Mouse (Mus musculus): ENCODE results near the gene Srsf2. TPM values are rescaled to one million over a fixed set of nuclear protein-coding genes. Genes with fewer than 3 reads are reported as not detected.
A peak's percentile ranks its signal among the peaks of the same experiment; 100 is the strongest.
"Not testable (repeated sequence)": the region's sequence is repeated elsewhere in the genome, so short reads cannot be mapped to it uniquely, and the experiment has no call there.

The Srsf2 gene
- polyA plus RNA-seq (2014; fragmentation: Nextera tagmentation; extraction: Ambion mirVana): 917 and 938 TPM in 2 replicates

DNA sequence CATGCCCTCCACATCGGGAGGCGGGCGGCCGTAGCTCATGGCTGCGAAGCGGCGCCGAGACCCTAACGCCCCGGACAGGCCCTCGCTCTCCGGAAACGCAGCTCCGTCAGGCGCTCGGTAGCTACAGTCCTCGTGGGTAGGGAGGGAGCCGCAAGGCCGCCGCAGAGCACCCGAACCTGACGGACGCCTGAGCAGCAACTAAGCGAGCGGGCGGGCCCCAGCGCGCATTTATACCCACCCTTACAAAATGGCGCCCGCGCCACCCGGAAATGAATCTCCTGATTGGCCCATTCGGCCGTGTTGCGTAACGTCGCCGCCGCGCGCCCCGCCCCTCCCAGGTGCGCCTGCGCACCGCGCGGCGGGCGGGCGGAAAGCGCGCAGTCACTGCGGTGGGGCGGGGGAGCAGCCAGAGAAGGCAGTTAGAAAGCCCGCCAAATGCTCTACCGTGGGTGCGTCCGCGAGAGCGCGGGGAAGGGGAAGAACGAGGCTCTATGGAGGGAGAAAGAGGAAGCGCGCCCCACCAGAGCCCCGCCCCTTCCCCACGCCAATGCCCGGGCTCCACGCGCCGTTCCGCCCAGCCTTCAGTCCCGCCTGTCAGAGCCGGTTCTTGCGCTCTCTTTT lies at the start of gene Srsf2:
Gene Srsf2 (minus strand): TSS at position 204 of the 621 bp plus-strand sequence.
- 0% methylated on average over 72 of the region's 74 CpGs for WGBS
- peak; percentile 88 for ATAC-seq (ENCODE audit: insufficient read depth, low FRiP score, low TSS enrichment)
- peak within 1 kb of the TSS; percentile 87 for H3K4me2 ChIP-seq (ENCODE audit: low read depth)
- H3K9me3 ChIP-seq (ENCODE audit: control insufficient read depth, low read length): no peaks in the 10 kb centered on the region
- peak within 1 kb of the TSS; percentile 73 for H3K4me3 ChIP-seq (ENCODE audit: low read depth, low read length)
- peak within 1 kb of the TSS; percentile 97 for H3K27ac ChIP-seq (ENCODE audit: low read depth, low read length)
- peaks cover 16% of the 10 kb centered on the region for H3K4me1 ChIP-seq (ENCODE audit: control insufficient read depth, insufficient read depth, low read length)
- H3K36me3 ChIP-seq (ENCODE audit: control insufficient read depth, insufficient read depth, low read length): no peaks in the 10 kb centered on the region
- no peaks in the 10 kb centered on the region for H3K27me3 ChIP-seq (ENCODE audit: control insufficient read depth, insufficient read depth, low read length)
- peak; percentile 98 for DNase-seq (ENCODE audit: low spot score)
- peak within 1 kb of the TSS; percentile 97 for H3K9ac ChIP-seq (ENCODE audit: low read length)

GRCm38 (mm10) chr11:116902588-116902987 lies 49.7 kb upstream of the Srsf2 start:
- not testable (repeated sequence) for H3K4me2 ChIP-seq (ENCODE audit: low read depth); H3K27ac ChIP-seq (ENCODE audit: low read depth, low read length); H3K4me1 ChIP-seq (ENCODE audit: control insufficient read depth, insufficient read depth, low read length); DNase-seq (ENCODE audit: low spot score); H3K36me3 ChIP-seq (ENCODE audit: control insufficient read depth, insufficient read depth, low read length); ATAC-seq (ENCODE audit: insufficient read depth, low FRiP score, low TSS enrichment); H3K27me3 ChIP-seq (ENCODE audit: control insufficient read depth, insufficient read depth, low read length); H3K9ac ChIP-seq (ENCODE audit: low read length); H3K4me3 ChIP-seq (ENCODE audit: low read depth, low read length); H3K9me3 ChIP-seq (ENCODE audit: control insufficient read depth, low read length)
- 89% methylated on average over 10 of the region's 10 CpGs for WGBS

DNA sequence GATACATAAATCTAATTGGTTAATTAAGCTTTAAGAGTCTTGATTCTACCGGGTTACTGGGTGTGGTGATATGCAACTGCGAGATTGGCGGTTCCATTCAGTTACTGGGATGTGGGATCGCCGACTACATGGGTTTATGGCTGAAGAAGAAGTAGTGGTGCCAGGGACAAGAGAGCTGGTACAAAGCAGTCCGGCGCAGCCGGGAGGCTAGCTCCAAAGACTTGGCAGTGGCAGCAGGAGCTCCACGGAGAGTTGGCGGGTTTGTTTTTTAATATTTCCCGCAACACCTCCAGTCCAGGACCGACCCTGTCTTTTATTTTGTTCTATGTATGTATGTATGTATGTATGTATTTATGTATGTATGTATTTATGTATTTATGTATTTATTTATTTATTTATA lies 46.4 kb upstream of the Srsf2 start:
- Histone ChIP-seq H3K27me3 (ENCODE audit: control insufficient read depth, insufficient read depth, low read length) (no peaks in the 10 kb centered on the region), H3K9ac (ENCODE audit: low read length) (no peak overlapping the region), H3K4me1 (ENCODE audit: control insufficient read depth, insufficient read depth, low read length) (no peaks in the 10 kb centered on the region), H3K9me3 (ENCODE audit: control insufficient read depth, low read length) (no peaks in the 10 kb centered on the region), H3K4me2 (ENCODE audit: low read depth) (no peak overlapping the region), H3K27ac (ENCODE audit: low read depth, low read length) (no peak overlapping the region), H3K36me3 (ENCODE audit: control insufficient read depth, insufficient read depth, low read length) (no peaks in the 10 kb centered on the region), H3K4me3 (ENCODE audit: low read depth, low read length) (no peak overlapping the region)
- no peak for DNase-seq (ENCODE audit: low spot score)
- no peak for ATAC-seq (ENCODE audit: insufficient read depth, low FRiP score, low TSS enrichment)
- 92% methylated on average over 12 of the region's 12 CpGs for WGBS

- Histone ChIP-seq H3K4me1 (ENCODE audit: control insufficient read depth, insufficient read depth, low read length) (no peaks in the 10 kb centered on the region), H3K36me3 (ENCODE audit: control insufficient read depth, insufficient read depth, low read length) (no peaks in the 10 kb centered on the region), H3K4me3 (ENCODE audit: low read depth, low read length) (no peak overlapping the region), H3K27me3 (ENCODE audit: control insufficient read depth, insufficient read depth, low read length) (no peaks in the 10 kb centered on the region), H3K9ac (ENCODE audit: low read length) (no peak overlapping the region), H3K4me2 (ENCODE audit: low read depth) (no peak overlapping the region), H3K9me3 (ENCODE audit: control insufficient read depth, low read length) (no peaks in the 10 kb centered on the region), H3K27ac (ENCODE audit: low read depth, low read length) (no peak overlapping the region)
- 59% methylated on average over 3 of the region's 3 CpGs for WGBS
- ATAC-seq (ENCODE audit: insufficient read depth, low FRiP score, low TSS enrichment): no peak
- no peak for DNase-seq (ENCODE audit: low spot score)
Observed at GRCm38 (mm10) chr11:116895402-116895801, 42.5 kb upstream of the Srsf2 start.

GRCm38 (mm10) chr11:116893532-116894442 lies 40.9 kb upstream of the Srsf2 start:
- no peak for DNase-seq (ENCODE audit: low spot score)
- Histone ChIP-seq H3K27ac (ENCODE audit: low read depth, low read length) (no peak overlapping the region), H3K4me1 (ENCODE audit: control insufficient read depth, insufficient read depth, low read length) (no peaks in the 10 kb centered on the region), H3K9ac (ENCODE audit: low read length) (no peak overlapping the region), H3K4me3 (ENCODE audit: low read depth, low read length) (no peak overlapping the region), H3K36me3 (ENCODE audit: control insufficient read depth, insufficient read depth, low read length) (no peaks in the 10 kb centered on the region), H3K27me3 (ENCODE audit: control insufficient read depth, insufficient read depth, low read length) (no peaks in the 10 kb centered on the region), H3K9me3 (ENCODE audit: control insufficient read depth, low read length) (no peaks in the 10 kb centered on the region), H3K4me2 (ENCODE audit: low read depth) (no peak overlapping the region)
- WGBS: 75% methylated on average over 19 of the region's 19 CpGs
- no peak for ATAC-seq (ENCODE audit: insufficient read depth, low FRiP score, low TSS enrichment)

- no peak overlapping the region for H3K27ac ChIP-seq (ENCODE audit: low read depth, low read length)
- no peak overlapping the region for H3K4me3 ChIP-seq (ENCODE audit: low read depth, low read length)
- H3K27me3 ChIP-seq (ENCODE audit: control insufficient read depth, insufficient read depth, low read length): no peaks in the 10 kb centered on the region
- H3K36me3 ChIP-seq (ENCODE audit: control insufficient read depth, insufficient read depth, low read length): no peaks in the 10 kb centered on the region
- 46% methylated on average over 5 of the region's 5 CpGs for WGBS
- no peak for ATAC-seq (ENCODE audit: insufficient read depth, low FRiP score, low TSS enrichment)
- H3K4me1 ChIP-seq (ENCODE audit: control insufficient read depth, insufficient read depth, low read length): no peaks in the 10 kb centered on the region
- no peak overlapping the region for H3K9ac ChIP-seq (ENCODE audit: low read length)
- H3K4me2 ChIP-seq (ENCODE audit: low read depth): no peak overlapping the region
- no peak for DNase-seq (ENCODE audit: low spot score)
- no peaks in the 10 kb centered on the region for H3K9me3 ChIP-seq (ENCODE audit: control insufficient read depth, low read length)
Observed at GRCm38 (mm10) chr11:116887136-116887535, 34.2 kb upstream of the Srsf2 start.

DNA sequence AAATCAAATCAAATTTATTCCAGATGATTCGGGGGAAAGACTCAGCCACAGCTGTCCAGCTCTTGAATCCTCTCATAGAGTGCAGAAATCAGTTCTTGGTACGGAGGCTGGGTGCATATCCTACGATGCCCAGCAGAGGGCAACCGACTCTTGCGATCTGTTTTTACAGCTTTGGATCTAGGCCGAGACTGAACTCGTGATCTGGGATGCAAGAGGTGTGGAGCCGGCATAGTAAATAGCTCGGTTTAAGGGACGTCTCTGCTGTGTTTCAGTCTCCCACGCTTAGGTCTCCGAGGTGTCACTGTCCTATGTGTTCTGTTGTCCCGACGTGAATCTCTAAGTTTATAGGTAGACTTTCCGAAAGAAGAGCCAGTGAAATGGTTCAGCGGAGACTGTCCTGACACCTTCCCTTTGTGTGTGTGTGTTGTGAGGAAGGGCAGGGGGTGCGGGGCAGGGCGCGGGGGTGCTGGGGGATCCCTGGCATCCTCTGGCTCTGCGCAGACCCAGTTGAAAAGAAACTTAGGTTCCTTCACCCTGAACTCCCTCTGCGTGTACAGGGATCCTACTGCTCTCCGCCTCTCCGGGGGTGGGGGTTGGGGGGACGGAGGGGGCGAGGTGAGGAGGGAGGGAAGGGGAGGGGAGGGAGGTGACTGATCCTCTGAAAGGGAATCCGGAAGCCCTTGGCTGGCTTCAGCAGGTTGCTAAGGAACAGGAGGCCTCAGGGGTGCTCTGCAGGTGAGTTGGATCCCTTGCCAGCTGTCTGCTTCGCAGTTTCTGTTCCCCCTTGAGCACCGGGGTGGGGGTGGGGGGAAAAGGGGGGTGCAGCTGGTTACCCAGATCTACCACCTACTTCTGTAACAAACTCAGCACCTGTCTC lies 32.6 kb upstream of the Srsf2 start:
- Histone ChIP-seq H3K27ac (ENCODE audit: low read depth, low read length) (no peak overlapping the region), H3K4me2 (ENCODE audit: low read depth) (peak overlapping the region; percentile 0), H3K4me1 (ENCODE audit: control insufficient read depth, insufficient read depth, low read length) (no peaks in the 10 kb centered on the region), H3K4me3 (ENCODE audit: low read depth, low read length) (no peak overlapping the region), H3K9me3 (ENCODE audit: control insufficient read depth, low read length) (no peaks in the 10 kb centered on the region), H3K36me3 (ENCODE audit: control insufficient read depth, insufficient read depth, low read length) (no peaks in the 10 kb centered on the region), H3K9ac (ENCODE audit: low read length) (no peak overlapping the region), H3K27me3 (ENCODE audit: control insufficient read depth, insufficient read depth, low read length) (no peaks in the 10 kb centered on the region)
- no peak for ATAC-seq (ENCODE audit: insufficient read depth, low FRiP score, low TSS enrichment)
- DNase-seq (ENCODE audit: low spot score): peak; percentile 90
- 4% methylated on average over 23 of the region's 28 CpGs for WGBS

- Histone ChIP-seq H3K4me1 (ENCODE audit: control insufficient read depth, insufficient read depth, low read length) (no peaks in the 10 kb centered on the region), H3K27me3 (ENCODE audit: control insufficient read depth, insufficient read depth, low read length) (no peaks in the 10 kb centered on the region), H3K9me3 (ENCODE audit: control insufficient read depth, low read length) (no peaks in the 10 kb centered on the region), H3K36me3 (ENCODE audit: control insufficient read depth, insufficient read depth, low read length) (no peaks in the 10 kb centered on the region), H3K27ac (ENCODE audit: low read depth, low read length) (no peak overlapping the region), H3K4me3 (ENCODE audit: low read depth, low read length) (no peak overlapping the region), H3K9ac (ENCODE audit: low read length) (no peak overlapping the region), H3K4me2 (ENCODE audit: low read depth) (no peak overlapping the region)
- no peak for DNase-seq (ENCODE audit: low spot score)
- WGBS: 87% methylated on average over 6 of the region's 6 CpGs
- no peak for ATAC-seq (ENCODE audit: insufficient read depth, low FRiP score, low TSS enrichment)
Observed at GRCm38 (mm10) chr11:116884061-116884460, 31.2 kb upstream of the Srsf2 start.

All from neural tube, embryonic 11.5 days (tissue).